Mouse (Mus musculus): ENCODE measurements at regions not wholly inside any gene's neighbourhood (a gene's known extent, or its start where the extent isn't known, plus 50 kb on each side); places are given as distances from the start of the nearest gene placed in this dataset.
A peak's percentile ranks its signal among the peaks of the same experiment; 100 is the strongest.

DNA sequence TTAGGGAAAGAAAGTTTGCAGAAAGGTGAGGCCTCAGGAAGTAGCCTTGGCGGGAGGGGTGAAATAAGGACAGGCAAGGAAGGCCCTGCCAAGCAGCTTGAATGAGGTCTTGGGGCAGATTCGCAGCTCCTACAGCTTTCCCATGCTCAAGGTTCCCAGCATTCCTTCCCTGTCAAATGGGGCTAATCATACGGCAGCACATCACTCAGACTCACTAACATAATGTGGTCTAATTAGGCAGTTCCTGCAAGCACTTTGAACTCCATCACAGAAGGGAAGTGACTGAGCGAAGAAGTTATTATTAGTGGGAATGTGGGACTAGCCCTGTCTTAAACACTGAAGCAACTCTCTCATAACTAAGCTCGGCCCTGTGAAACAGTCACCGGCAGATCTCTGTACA is 87.1 kb upstream of the Gm10260 start:
- H3K4me3 ChIP-seq (ENCODE audit: low read length), result no peak overlapping the region
- H3K4me1 ChIP-seq (ENCODE audit: control insufficient read depth, insufficient read depth, low read length), result no peaks in the 10 kb centered on the region
- no peak overlapping the region for H3K27ac ChIP-seq (ENCODE audit: low read depth, low read length)
- WGBS, result 91% methylated on average over 6 of the region's 6 CpGs
- H3K27me3 ChIP-seq (ENCODE audit: control insufficient read depth, insufficient read depth, low read length), result no peaks in the 10 kb centered on the region
- no peak overlapping the region for H3K9ac ChIP-seq (ENCODE audit: low read depth, low read length)
- no peak for ATAC-seq (ENCODE audit: low FRiP score, low TSS enrichment)
- H3K36me3 ChIP-seq (ENCODE audit: control insufficient read depth, insufficient read depth, low read length), result no peaks in the 10 kb centered on the region
- no peak overlapping the region for H3K4me2 ChIP-seq (replicated peaks; ENCODE audit: low read depth, low read length)
- no peaks in the 10 kb centered on the region for H3K9me3 ChIP-seq (ENCODE audit: control insufficient read depth, low read length)

DNA sequence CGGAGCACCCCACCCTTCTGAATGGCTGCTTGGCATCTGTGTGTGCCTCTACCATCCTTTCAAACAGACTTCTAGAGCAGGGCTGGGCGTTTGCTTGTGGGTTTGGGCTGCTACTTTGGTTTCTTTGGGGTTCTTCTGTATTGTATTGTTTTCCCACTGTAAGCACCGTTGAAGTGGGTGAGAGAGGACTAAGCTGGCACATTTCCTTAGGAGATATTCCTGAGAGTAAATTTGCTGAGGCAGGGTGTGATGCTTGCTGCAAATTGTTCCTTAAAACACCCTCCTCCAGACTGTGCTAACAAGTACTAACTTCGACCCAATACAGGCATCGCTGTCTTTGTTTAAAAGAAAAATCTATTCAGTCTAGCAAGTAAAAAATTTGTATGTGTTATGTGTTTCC is 84.7 kb upstream of the Gm10260 start:
- ATAC-seq (ENCODE audit: low FRiP score, low TSS enrichment), result no peak
- 91% methylated on average over 5 of the region's 5 CpGs for WGBS

DNA sequence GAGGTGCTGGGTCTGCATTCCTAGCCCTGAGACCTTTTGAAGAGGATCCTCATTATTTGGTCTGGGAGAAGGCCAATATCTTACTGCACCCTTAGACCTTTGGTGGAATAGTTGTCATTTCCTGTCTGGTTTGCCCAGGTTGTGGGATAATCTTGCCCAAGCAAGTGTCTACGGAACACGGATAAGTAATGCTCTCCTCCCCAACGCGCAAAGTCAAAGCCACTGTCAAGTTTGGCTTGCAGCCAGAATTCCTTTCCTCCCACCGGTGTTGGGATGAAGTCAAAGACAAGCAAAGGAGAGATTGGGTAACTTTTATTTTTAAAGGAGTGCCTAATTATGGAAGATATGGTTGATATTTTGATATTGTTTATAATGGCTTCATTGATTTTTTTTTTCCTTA is 82.4 kb upstream of the Gm10260 start:
- WGBS, result 59% methylated on average over 5 of the region's 5 CpGs
- H3K4me2 ChIP-seq (replicated peaks; ENCODE audit: low read depth, low read length), result no peak overlapping the region
- ATAC-seq (ENCODE audit: low FRiP score, low TSS enrichment), result no peak
- no peaks in the 10 kb centered on the region for H3K9me3 ChIP-seq (ENCODE audit: control insufficient read depth, low read length)
- no peaks in the 10 kb centered on the region for H3K36me3 ChIP-seq (ENCODE audit: control insufficient read depth, insufficient read depth, low read length)
- no peaks in the 10 kb centered on the region for H3K27me3 ChIP-seq (ENCODE audit: control insufficient read depth, insufficient read depth, low read length)
- no peak overlapping the region for H3K4me3 ChIP-seq (ENCODE audit: low read length)
- peaks cover 1% of the 10 kb centered on the region; the same call in 1 of the 2 replicates for H3K4me1 ChIP-seq (ENCODE audit: control insufficient read depth, insufficient read depth, low read length)
- H3K9ac ChIP-seq (ENCODE audit: low read depth, low read length), result no peak overlapping the region
- no peak overlapping the region for H3K27ac ChIP-seq (ENCODE audit: low read depth, low read length)

More for the DNA sequence above, 84.7 kb upstream of the Gm10260 start:
- Histone ChIP-seq H3K4me1 (ENCODE audit: control insufficient read depth, insufficient read depth, low read length) (no peaks in the 10 kb centered on the region), H3K9ac (ENCODE audit: low read depth, low read length) (no peak overlapping the region), H3K4me3 (ENCODE audit: low read length) (no peak overlapping the region), H3K9me3 (ENCODE audit: control insufficient read depth, low read length) (no peaks in the 10 kb centered on the region), H3K4me2 (replicated peaks; ENCODE audit: low read depth, low read length) (no peak overlapping the region), H3K27me3 (ENCODE audit: control insufficient read depth, insufficient read depth, low read length) (no peaks in the 10 kb centered on the region), H3K36me3 (ENCODE audit: control insufficient read depth, insufficient read depth, low read length) (no peaks in the 10 kb centered on the region), H3K27ac (ENCODE audit: low read depth, low read length) (no peak overlapping the region)

DNA sequence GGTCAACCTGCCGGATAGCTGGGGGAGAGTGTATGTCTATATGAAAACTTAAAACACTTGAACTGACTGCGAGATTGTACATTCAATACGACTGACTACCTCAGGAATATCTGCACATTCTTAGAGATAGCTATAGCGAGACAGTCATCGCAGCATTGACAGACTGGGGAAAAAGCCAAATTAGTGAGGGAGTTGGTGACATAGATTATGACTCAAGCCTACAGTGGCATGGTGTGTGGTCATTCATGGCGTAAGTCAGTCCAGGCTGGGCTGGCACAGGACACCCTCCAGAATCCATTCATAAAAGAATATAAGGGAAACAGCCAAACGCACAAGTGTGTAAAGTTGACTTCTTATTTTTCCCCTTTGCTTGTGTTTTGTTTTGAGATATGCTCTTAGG is 81.1 kb upstream of the Gm10260 start:
- WGBS, result 82% methylated on average over 7 of the region's 7 CpGs
- ATAC-seq (ENCODE audit: low FRiP score, low TSS enrichment), result no peak
- peaks cover 4% of the 10 kb centered on the region; the same call in 1 of the 2 replicates for H3K4me1 ChIP-seq (ENCODE audit: control insufficient read depth, insufficient read depth, low read length)
- H3K4me3 ChIP-seq (ENCODE audit: low read length), result no peak overlapping the region
- no peaks in the 10 kb centered on the region for H3K9me3 ChIP-seq (ENCODE audit: control insufficient read depth, low read length)
- H3K4me2 ChIP-seq (replicated peaks; ENCODE audit: low read depth, low read length), result no peak overlapping the region
- H3K36me3 ChIP-seq (ENCODE audit: control insufficient read depth, insufficient read depth, low read length), result no peaks in the 10 kb centered on the region
- no peaks in the 10 kb centered on the region for H3K27me3 ChIP-seq (ENCODE audit: control insufficient read depth, insufficient read depth, low read length)
- H3K27ac ChIP-seq (ENCODE audit: low read depth, low read length), result no peak overlapping the region
- H3K9ac ChIP-seq (ENCODE audit: low read depth, low read length), result no peak overlapping the region

DNA sequence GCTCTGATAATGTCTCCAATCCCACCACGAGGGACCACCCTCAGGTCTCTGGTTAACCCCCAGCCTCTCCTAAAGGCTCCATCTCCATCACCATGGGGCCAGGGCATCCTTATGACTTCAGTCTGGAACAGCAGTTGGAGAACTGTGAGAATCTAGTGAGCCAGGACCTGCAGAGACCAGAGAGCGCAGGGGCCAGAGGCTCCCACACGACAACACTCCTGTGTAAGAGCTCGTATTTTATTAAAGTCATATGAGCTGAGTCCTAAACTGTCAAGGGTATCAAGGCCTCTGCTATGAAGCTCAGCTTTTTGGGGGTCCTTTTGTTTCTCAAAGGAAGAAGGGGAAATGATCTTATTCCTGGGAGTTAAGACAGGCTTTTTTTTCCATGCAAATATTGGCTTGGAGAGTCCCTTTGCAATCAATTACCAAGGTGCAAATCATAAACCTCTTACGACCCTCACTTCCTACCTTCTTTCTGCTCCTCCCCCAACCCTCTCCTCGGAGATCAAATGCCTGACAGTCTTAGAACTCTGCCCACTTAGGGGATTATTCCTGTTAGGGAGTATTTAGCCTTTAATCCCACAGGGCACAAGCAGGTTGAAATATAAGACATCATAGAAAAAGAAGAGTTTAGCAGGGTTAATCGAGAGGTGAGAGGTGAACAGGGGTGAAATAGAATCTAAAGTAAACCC is 79.3 kb upstream of the Gm10260 start:
- 22% methylated on average over 7 of the region's 7 CpGs for WGBS
- H3K27ac ChIP-seq (ENCODE audit: low read depth, low read length), result peak overlapping the region; percentile 38; the same call in 1 of the 2 replicates

DNA sequence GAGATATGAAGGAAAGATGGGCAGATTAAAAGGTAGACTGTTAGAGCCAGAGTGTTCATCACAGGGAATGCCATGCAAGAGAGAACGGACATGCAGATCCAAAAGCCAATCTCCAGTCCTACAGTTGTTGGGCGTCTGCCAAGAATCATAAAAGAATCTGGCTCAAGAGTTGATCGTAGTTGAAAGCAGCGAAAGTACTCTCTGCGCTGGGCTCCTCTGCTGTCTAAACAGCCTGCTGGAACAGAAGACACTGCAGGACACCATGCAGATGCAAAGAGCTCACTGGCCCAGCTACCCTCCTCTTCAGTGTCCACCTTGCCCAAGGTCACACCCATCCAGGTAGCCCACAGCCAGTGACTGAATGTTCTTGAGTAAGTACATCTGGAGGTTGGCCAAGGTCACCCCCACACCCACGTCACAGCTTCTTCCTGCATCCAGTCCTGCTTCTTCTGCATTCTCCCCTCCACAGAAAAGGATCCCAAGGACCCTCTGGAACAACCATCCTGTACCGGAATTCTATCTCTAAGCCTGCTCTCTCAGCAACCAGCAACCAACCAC is 77.1 kb upstream of the Gm10260 start:
- H3K27me3 ChIP-seq (ENCODE audit: control insufficient read depth, insufficient read depth, low read length), result no peaks in the 10 kb centered on the region
- peaks cover 4% of the 10 kb centered on the region; the same call in 1 of the 2 replicates for H3K4me1 ChIP-seq (ENCODE audit: control insufficient read depth, insufficient read depth, low read length)
- no peak overlapping the region for H3K4me3 ChIP-seq (ENCODE audit: low read length)
- H3K4me2 ChIP-seq (replicated peaks; ENCODE audit: low read depth, low read length), result no peak overlapping the region
- no peaks in the 10 kb centered on the region for H3K36me3 ChIP-seq (ENCODE audit: control insufficient read depth, insufficient read depth, low read length)
- WGBS, result 64% methylated on average over 7 of the region's 7 CpGs
- peak; percentile 51; the same call in 1 of the 2 replicates for ATAC-seq (ENCODE audit: low FRiP score, low TSS enrichment)
- H3K27ac ChIP-seq (ENCODE audit: low read depth, low read length), result no peak overlapping the region
- H3K9me3 ChIP-seq (ENCODE audit: control insufficient read depth, low read length), result no peaks in the 10 kb centered on the region
- no peak overlapping the region for H3K9ac ChIP-seq (ENCODE audit: low read depth, low read length)

More for the DNA sequence above, 79.3 kb upstream of the Gm10260 start:
- no peak overlapping the region for H3K4me3 ChIP-seq (ENCODE audit: low read length)
- ATAC-seq (ENCODE audit: low FRiP score, low TSS enrichment), result peak; percentile 74
- no peaks in the 10 kb centered on the region for H3K36me3 ChIP-seq (ENCODE audit: control insufficient read depth, insufficient read depth, low read length)
- H3K9ac ChIP-seq (ENCODE audit: low read depth, low read length), result no peak overlapping the region; the same call in 1 of the 2 replicates
- H3K9me3 ChIP-seq (ENCODE audit: control insufficient read depth, low read length), result no peaks in the 10 kb centered on the region
- peaks cover 4% of the 10 kb centered on the region; the same call in 1 of the 2 replicates for H3K4me1 ChIP-seq (ENCODE audit: control insufficient read depth, insufficient read depth, low read length)
- no peaks in the 10 kb centered on the region for H3K27me3 ChIP-seq (ENCODE audit: control insufficient read depth, insufficient read depth, low read length)
- H3K4me2 ChIP-seq (replicated peaks; ENCODE audit: low read depth, low read length), result no peak overlapping the region

DNA sequence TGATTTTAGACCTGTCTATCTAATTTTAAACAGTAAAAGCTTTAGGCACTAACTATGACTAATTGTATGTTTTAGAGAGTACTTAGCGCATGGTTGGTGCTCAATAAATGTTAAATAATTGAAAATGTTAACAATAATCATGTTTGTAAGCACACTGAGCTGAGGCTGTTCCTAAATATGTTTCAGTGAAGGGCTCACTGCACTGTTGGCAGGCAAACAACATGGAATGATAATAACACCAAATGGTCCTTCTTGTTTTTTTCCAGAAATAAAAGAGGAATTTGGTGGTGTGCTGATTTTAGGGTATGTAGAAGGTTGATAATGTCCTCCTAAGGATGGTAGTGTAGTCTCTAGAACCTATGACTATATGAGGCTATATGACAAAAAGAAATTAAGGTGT is 72.0 kb upstream of the Gm10260 start:
- 88% methylated on average over 1 of the region's 1 CpGs for WGBS
- no peak overlapping the region for H3K4me2 ChIP-seq (replicated peaks; ENCODE audit: low read depth, low read length)
- H3K27ac ChIP-seq (ENCODE audit: low read depth, low read length), result no peak overlapping the region
- no peaks in the 10 kb centered on the region; the same call in 1 of the 2 replicates for H3K27me3 ChIP-seq (ENCODE audit: control insufficient read depth, insufficient read depth, low read length)
- H3K9ac ChIP-seq (ENCODE audit: low read depth, low read length), result no peak overlapping the region
- H3K4me3 ChIP-seq (ENCODE audit: low read length), result no peak overlapping the region
- no peaks in the 10 kb centered on the region for H3K9me3 ChIP-seq (ENCODE audit: control insufficient read depth, low read length)
- no peaks in the 10 kb centered on the region for H3K36me3 ChIP-seq (ENCODE audit: control insufficient read depth, insufficient read depth, low read length)
- H3K4me1 ChIP-seq (ENCODE audit: control insufficient read depth, insufficient read depth, low read length), result no peaks in the 10 kb centered on the region
- no peak for ATAC-seq (ENCODE audit: low FRiP score, low TSS enrichment)

DNA sequence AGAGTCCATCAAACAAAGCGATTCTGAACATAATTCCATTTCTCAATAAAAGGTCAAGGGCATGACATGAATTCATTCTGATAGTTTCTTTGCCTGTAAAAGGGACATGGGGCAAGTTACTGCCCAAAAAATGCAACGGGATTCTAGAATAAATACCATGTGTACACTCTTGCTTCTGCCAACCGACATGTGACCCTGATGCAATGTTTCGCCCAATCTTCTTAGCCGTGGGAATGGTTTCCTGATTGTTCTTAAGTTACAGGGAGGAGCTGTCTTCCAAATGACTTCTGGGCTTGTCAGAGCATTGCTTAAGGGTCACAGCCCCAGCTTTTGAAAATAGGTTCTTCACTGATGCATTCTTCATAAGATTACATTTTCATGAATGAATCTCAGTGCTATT is 71.4 kb upstream of the Gm10260 start:
- WGBS, result 62% methylated on average over 5 of the region's 5 CpGs
- H3K4me2 ChIP-seq (replicated peaks; ENCODE audit: low read depth, low read length), result no peak overlapping the region
- H3K27ac ChIP-seq (ENCODE audit: low read depth, low read length), result no peak overlapping the region
- no peaks in the 10 kb centered on the region for H3K36me3 ChIP-seq (ENCODE audit: control insufficient read depth, insufficient read depth, low read length)
- H3K9ac ChIP-seq (ENCODE audit: low read depth, low read length), result no peak overlapping the region
- no peak overlapping the region for H3K4me3 ChIP-seq (ENCODE audit: low read length)
- H3K27me3 ChIP-seq (ENCODE audit: control insufficient read depth, insufficient read depth, low read length), result no peaks in the 10 kb centered on the region; the same call in 1 of the 2 replicates
- no peak for ATAC-seq (ENCODE audit: low FRiP score, low TSS enrichment)
- no peaks in the 10 kb centered on the region for H3K4me1 ChIP-seq (ENCODE audit: control insufficient read depth, insufficient read depth, low read length)
- no peaks in the 10 kb centered on the region for H3K9me3 ChIP-seq (ENCODE audit: control insufficient read depth, low read length)

DNA sequence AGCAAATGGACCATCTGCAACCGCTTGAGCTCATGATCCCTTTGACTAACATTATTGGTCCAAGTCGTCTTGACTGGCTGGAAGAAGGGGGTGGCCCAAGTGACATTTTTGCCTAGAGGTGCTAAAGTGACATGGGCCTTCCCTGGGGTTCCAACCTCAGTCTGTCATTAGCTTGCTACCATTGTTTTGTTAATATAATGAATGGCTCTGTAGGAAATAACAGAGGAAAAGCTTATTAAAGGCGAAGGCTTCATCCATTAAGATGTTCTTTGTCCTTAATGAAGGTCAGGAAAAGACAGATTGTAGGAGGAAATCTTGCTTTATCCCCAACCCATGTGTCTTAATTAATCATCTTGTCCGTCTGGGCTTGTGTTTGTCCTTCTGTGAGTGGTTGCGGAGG is 69.1 kb upstream of the Gm10260 start:
- no peaks in the 10 kb centered on the region; the same call in 1 of the 2 replicates for H3K27me3 ChIP-seq (ENCODE audit: control insufficient read depth, insufficient read depth, low read length)
- WGBS, result 41% methylated on average over 5 of the region's 5 CpGs
- no peak overlapping the region for H3K27ac ChIP-seq (ENCODE audit: low read depth, low read length)
- no peak overlapping the region for H3K9ac ChIP-seq (ENCODE audit: low read depth, low read length)
- H3K4me2 ChIP-seq (replicated peaks; ENCODE audit: low read depth, low read length), result no peak overlapping the region
- no peaks in the 10 kb centered on the region for H3K9me3 ChIP-seq (ENCODE audit: control insufficient read depth, low read length)
- no peak overlapping the region for H3K4me3 ChIP-seq (ENCODE audit: low read length)
- H3K36me3 ChIP-seq (ENCODE audit: control insufficient read depth, insufficient read depth, low read length), result no peaks in the 10 kb centered on the region
- peaks cover under 1% of the 10 kb centered on the region; the same call in 1 of the 2 replicates for H3K4me1 ChIP-seq (ENCODE audit: control insufficient read depth, insufficient read depth, low read length)
- no peak for ATAC-seq (ENCODE audit: low FRiP score, low TSS enrichment)

Data from kidney, embryonic 14.5 days (tissue).